Mouse (Mus musculus) heart, adult 2 months (tissue): ENCODE data around the gene Cacna1a.

Source experiments
- CTCF ChIP-seq: fragments of 200-600 bp; IDR thresholded peaks from 2 replicates; pipeline ENCODE4 v1.8.1; 2022; ENCODE audit warnings: antibody characterized with exemption, mild to moderate bottlenecking, moderate library complexity
- POLR2A ChIP-seq: fragments of 200-500 bp; IDR thresholded peaks from 2 replicates; pipeline ENCODE4 v1.6.1; 2011; ENCODE audit warnings: mild to moderate bottlenecking, low read depth, low read length, control low read depth; ENCODE audit not compliant: insufficient read depth

- TF ChIP-seq CTCF (no peak), POLR2A (no peak)
Observed at GRCm38 (mm10) chr8:84375803-84376202, 12.4 kb upstream of the Cacna1a start.
